Mouse (Mus musculus): ENCODE results near the gene Cit.

- TF ChIP-seq CTCF (IDR thresholded peaks at IDR 0.05; ENCODE audit: borderline replicate concordance, control insufficient read depth, extremely low read depth, insufficient read depth, low read length, poor library complexity) (peak; percentile 71; the same call in 1 of the 2 replicates), POLR2A (IDR thresholded peaks at IDR 0.05; ENCODE audit: control insufficient read depth, extremely low read depth, insufficient read depth, low read length, poor library complexity) (no peak)
These were observed 134.1 kb downstream of the Cit start for GRCm38 (mm10) chr5:115979134-115979696.
